Mouse (Mus musculus) hindbrain, postnatal 0 days (tissue): ENCODE results near the gene Mex3d. TPM values are rescaled to one million over a fixed set of nuclear protein-coding genes. Genes with fewer than 3 reads are reported as not detected.
A peak's percentile ranks its signal among the peaks of the same experiment; 100 is the strongest.
"Not testable (repeated sequence)": the region's sequence is repeated elsewhere in the genome, so short reads cannot be mapped to it uniquely, and the experiment has no call there.

Source experiments
- ATAC-seq: fragments of 200-750 bp; cut with Nextera tagmentation; 2 replicates; pipeline ENCODE4 v1.8.0; 2017; ENCODE audit warnings: mild to moderate bottlenecking, moderate TSS enrichment, moderate library complexity
- DNase-seq: peaks from one replicate; pipeline ENCODE4 v3.0.0-alpha.2; 2015; ENCODE audit warnings: low spot score
- H3K27ac ChIP-seq: fragments of 300-500 bp; sonication (generic); 2 replicates; pipeline ENCODE4 v1.5.1; 2014; ENCODE audit warnings: mild to moderate bottlenecking
- H3K27me3 ChIP-seq: fragments of 300-500 bp; sonication (generic); 2 replicates; pipeline ENCODE4 v1.6.1; 2014; ENCODE audit warnings: low read length, mixed read lengths; ENCODE audit not compliant: insufficient read depth
- H3K36me3 ChIP-seq: fragments of 300-500 bp; sonication (generic); 2 replicates; pipeline ENCODE4 v1.6.1; 2014; ENCODE audit warnings: low read length, mixed read lengths; ENCODE audit not compliant: insufficient read depth
- H3K4me1 ChIP-seq: fragments of 300-500 bp; sonication (generic); 2 replicates; pipeline ENCODE4 v1.6.1; 2014; ENCODE audit warnings: antibody characterized with exemption, low read length, mixed read lengths; ENCODE audit not compliant: insufficient read depth
- H3K4me2 ChIP-seq: fragments of 300-500 bp; sonication (generic); 2 replicates; pipeline ENCODE4 v1.6.1; 2014; ENCODE audit warnings: low read depth, mild to moderate bottlenecking, low read length, moderate library complexity, mixed read lengths
- H3K4me3 ChIP-seq: fragments of 300-500 bp; sonication (generic); 2 replicates; pipeline ENCODE4 v1.5.1; 2014; ENCODE audit warnings: low read length
- H3K9ac ChIP-seq: fragments of 300-500 bp; sonication (generic); replicated peaks from 2 replicates; pipeline ENCODE4 v1.6.1; 2014; ENCODE audit warnings: mild to moderate bottlenecking, low read length, moderate library complexity, mixed read lengths
- H3K9me3 ChIP-seq: fragments of 300-500 bp; sonication (generic); 2 replicates; pipeline ENCODE4 v1.6.1; 2016; ENCODE audit warnings: low read length, mixed read lengths
- CTCF ChIP-seq: IDR thresholded peaks from 2 replicates; pipeline ENCODE4 v1.5.1; 2016; ENCODE audit warnings: antibody characterized with exemption, control low read depth, low read depth
- WGBS: fragments of 180-500 bp; shearing (Covaris S2); extraction: QIAGEN DNeasy Blood & Tissue Kit; methylation state at CpG from one replicate; pipeline ENCODE4 v1.1.7; 2014; 5-methylcytosine and 5-hydroxymethylcytosine counted together
- polyA plus RNA-seq: library from polyadenylated mRNA; unstranded; fragments of >200 nt; fragmentation: Nextera tagmentation; extraction: Ambion mirVana; gene quantifications from 2 replicates; pipeline ENCODE4 v1.2.1, GENCODE M21; 2015
- total RNA-seq: library from RNA; depleted of rRNA; stranded (reverse); fragments of >200 nt; gene quantifications from 2 replicates; pipeline ENCODE4 v1.2.3, GENCODE M21; 2014

Mex3d gene
- total and polyA plus RNA-seq, 2 experiments from 2014 or later: 14.2 to 129 TPM

DNA sequence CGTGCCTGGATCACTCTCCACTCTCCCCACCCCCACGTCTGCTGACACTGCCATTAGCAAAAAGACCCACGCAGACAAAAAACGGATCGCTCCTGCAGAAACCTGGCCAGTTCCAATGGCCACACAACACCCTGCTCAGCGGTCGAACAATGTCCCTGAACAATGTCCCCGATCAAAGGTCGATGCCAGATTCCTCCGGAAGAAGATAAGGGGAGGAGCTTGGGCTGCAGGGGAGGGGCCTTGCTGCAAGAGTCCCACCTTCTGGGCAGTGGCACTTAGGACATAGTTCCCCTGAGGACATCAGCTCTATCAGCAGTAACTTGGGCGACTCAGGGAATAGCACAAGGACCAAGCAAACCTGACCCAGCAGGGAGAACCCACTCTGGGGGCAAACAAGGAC lies 35.6 kb downstream of the Mex3d start:
- Histone ChIP-seq H3K27me3 (peaks cover 64% of the 10 kb centered on the region), H3K4me1 (no peaks in the 10 kb centered on the region; the same call in 1 of the 2 replicates), H3K9ac (no peak overlapping the region), H3K4me3 (no peak overlapping the region), H3K4me2 (no peak overlapping the region), H3K27ac (no peak overlapping the region), H3K36me3 (no peaks in the 10 kb centered on the region), H3K9me3 (no peaks in the 10 kb centered on the region)
- WGBS: 25% methylated on average over 11 of the region's 11 CpGs
- DNase-seq (no peak), ATAC-seq (no peak)
- no peak for TF ChIP-seq CTCF

DNA sequence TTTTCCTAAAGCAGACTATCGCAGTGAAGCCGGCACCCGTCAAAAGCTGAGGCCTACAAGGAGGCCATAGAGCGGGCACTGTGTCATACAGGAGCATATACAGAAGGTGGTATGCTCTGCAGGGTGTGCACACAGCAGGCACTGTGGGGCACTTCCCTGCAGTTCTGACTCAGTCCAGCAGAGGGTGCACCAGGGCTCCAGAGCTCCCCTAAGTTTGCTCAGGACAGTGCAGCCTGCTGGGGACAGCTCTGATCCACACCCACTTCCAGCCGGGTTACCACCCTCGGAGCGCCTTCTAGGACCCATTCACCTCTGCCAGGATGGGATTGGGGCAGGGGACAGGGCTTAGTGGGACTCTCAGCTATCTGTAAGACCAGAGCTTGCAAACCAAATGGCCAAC lies 37.2 kb downstream of the Mex3d start:
- Histone ChIP-seq H3K27ac (no peak overlapping the region), H3K9ac (no peak overlapping the region)

DNA sequence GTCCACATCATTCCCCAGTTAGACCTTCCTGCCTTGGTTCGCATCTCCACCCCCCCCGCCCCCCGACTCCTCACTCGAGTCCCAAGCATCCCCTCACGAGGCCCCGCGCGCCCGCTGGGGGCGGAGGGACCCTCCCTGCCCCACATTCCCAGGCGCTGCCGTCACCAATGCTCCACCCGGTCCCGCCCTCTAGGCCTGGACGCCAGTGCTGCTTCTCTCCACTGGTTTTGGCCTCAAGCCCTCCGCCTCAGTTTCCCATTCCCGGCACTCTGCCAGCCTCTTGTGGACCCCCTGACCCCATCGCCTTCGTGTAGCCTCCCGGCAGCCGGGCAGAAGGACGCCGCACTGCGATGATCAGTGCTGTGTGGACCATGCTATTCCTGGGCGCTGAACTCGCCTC lies 38.5 kb downstream of the Mex3d start:
- WGBS: 18% methylated on average over 26 of the region's 26 CpGs
- Histone ChIP-seq H3K9me3 (no peaks in the 10 kb centered on the region), H3K27me3 (peaks cover 58% of the 10 kb centered on the region), H3K4me1 (no peaks in the 10 kb centered on the region), H3K9ac (no peak overlapping the region), H3K27ac (no peak overlapping the region), H3K4me2 (no peak overlapping the region), H3K36me3 (no peaks in the 10 kb centered on the region), H3K4me3 (no peak overlapping the region)
- DNase-seq (no peak), ATAC-seq (no peak)
- no peak for TF ChIP-seq CTCF

More for the DNA sequence above, 37.2 kb downstream of the Mex3d start:
- H3K4me2 ChIP-seq: no peak overlapping the region
- no peaks in the 10 kb centered on the region for H3K4me1 ChIP-seq
- H3K36me3 ChIP-seq: no peaks in the 10 kb centered on the region
- 3% methylated on average over 7 of the region's 7 CpGs for WGBS
- H3K9me3 ChIP-seq: no peaks in the 10 kb centered on the region
- TF ChIP-seq CTCF: peak; percentile 97
- DNase-seq (peak; percentile 77), ATAC-seq (peak; percentile 69)
- no peak overlapping the region for H3K4me3 ChIP-seq
- peaks cover 54% of the 10 kb centered on the region for H3K27me3 ChIP-seq

DNA sequence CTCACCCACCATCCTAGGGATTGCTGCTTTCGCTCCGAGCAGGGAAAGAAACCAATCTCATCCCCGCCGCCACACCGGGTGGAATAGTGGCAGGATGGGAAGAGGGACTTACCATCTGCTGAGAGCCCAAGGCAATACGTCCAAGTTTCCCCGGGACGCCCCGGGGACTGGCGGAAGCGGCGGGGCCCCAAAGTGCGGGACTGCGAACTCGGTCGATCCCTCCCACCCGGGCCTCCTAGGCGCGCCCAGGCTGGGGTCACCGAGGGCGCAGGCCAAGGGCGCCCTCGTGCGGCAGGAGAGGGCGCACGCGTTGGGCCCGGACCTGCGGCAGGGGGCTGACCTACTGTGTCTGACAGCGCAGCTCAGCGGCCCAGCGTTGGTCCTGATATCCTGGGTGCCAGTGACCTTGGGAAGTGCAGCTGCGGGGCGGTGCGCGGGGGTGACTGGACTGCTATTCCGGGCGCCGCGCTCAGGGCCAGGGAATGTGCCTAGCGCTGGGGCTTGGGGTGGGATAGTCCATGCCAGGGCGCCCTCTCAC lies 39.1 kb downstream of the Mex3d start, which contains the start of gene Adamtsl5:
Gene Adamtsl5 (minus strand): TSS at position 169 of the 538 bp plus-strand sequence.
- H3K9ac ChIP-seq: no peak within 1 kb of the TSS
- H3K4me1 ChIP-seq: no peaks in the 10 kb centered on the region; the same call in 1 of the 2 replicates
- H3K27ac ChIP-seq: no peak within 1 kb of the TSS
- H3K4me3 ChIP-seq: peak within 1 kb of the TSS; percentile 20
- ATAC-seq (0 out of 2 replicates have a peak, but pooled peaks have one; percentile 39), DNase-seq (peak; percentile 51)
- H3K27me3 ChIP-seq: peaks cover 64% of the 10 kb centered on the region
- TF ChIP-seq CTCF: peak; percentile 45
- WGBS: 1% methylated on average over 42 of the region's 42 CpGs
- H3K4me2 ChIP-seq: peak within 1 kb of the TSS; percentile 38
- no peaks in the 10 kb centered on the region for H3K9me3 ChIP-seq
- no peaks in the 10 kb centered on the region for H3K36me3 ChIP-seq

DNA sequence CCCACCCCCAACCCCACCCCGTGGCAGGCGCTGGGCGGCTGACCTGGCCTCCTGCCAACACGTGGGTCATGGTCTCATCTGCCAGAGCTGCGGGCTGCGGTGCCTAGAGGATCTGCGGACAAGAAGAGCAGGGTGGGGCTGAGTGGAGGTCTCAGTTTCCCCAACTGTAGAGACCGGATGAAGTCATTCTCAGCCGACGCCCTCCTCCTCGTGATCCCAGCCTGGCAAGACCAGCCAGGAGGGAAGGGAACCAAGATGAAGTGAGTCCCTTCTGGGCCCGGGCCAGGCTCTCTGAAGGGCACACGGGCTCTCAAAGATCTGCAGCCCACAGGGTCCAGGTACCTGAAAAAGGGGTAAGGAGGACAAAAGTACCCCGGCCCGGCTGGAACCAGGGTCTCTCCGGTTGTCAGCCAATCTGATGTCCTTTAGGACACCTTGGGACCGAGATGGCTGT lies 39.9 kb downstream of the Mex3d start:
- ATAC-seq: no peak
- no peak overlapping the region for H3K9ac ChIP-seq
- 11% methylated on average over 17 of the region's 17 CpGs for WGBS
- no peak overlapping the region for H3K27ac ChIP-seq
- no peak for TF ChIP-seq CTCF
- peak overlapping the region; percentile 20; the same call in 1 of the 2 replicates for H3K4me3 ChIP-seq
- H3K4me2 ChIP-seq: no peak overlapping the region; the same call in 1 of the 2 replicates
- no peaks in the 10 kb centered on the region for H3K36me3 ChIP-seq
- no peak for DNase-seq
- H3K4me1 ChIP-seq: peaks cover 3% of the 10 kb centered on the region; the same call in 1 of the 2 replicates
- H3K27me3 ChIP-seq: peaks cover 71% of the 10 kb centered on the region
- H3K9me3 ChIP-seq: no peaks in the 10 kb centered on the region

DNA sequence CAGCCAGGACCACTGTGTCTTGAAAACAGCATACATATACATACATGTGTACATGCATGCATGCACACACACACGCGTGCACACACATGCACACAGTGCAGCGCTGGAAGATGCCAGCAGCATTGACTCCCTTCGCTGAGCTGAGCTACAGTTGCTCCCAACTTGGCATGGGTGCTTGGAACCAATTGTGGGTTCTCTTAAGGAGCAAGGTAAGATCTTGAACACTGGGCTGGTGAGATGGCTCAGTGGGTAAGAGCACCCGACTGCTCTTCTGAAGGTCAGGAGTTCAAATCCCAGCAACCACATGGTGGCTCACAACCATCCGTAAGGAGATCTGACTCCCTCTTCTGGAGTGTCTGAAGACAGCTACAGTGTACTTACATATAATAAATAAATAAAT lies 41.5 kb downstream of the Mex3d start:
- not testable (repeated sequence) for H3K9ac ChIP-seq, H3K9me3 ChIP-seq, H3K27ac ChIP-seq, H3K36me3 ChIP-seq, ATAC-seq, H3K4me3 ChIP-seq, DNase-seq, H3K4me1 ChIP-seq, H3K4me2 ChIP-seq
- peaks cover 85% of the 10 kb centered on the region for H3K27me3 ChIP-seq
- WGBS: 66% methylated on average over 5 of the region's 6 CpGs

DNA sequence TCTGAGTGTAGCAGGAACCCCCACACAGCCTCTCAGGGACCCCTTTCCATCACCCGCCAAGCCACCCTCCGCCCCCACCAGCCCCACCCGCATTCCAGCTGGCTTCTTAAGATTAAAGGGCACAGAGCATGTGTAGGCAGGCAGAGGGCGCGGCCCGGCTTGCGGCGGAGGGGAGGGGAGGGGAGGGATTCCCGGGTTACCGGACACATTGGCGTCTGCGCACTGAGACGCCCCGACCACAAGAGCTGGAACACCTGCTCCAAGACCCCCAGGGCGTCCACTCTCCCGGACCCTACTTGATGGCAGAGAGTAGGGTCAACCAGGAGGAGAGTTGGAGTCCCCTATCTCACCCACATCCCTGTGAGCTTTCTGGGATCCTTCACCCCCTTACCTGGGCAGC lies 42.3 kb downstream of the Mex3d start:
- Histone ChIP-seq H3K4me1 (peaks cover 7% of the 10 kb centered on the region; the same call in 1 of the 2 replicates), H3K9ac (no peak overlapping the region), H3K27me3 (peaks cover 86% of the 10 kb centered on the region), H3K9me3 (no peaks in the 10 kb centered on the region), H3K4me2 (no peak overlapping the region), H3K27ac (no peak overlapping the region), H3K36me3 (no peaks in the 10 kb centered on the region), H3K4me3 (no peak overlapping the region)
- ATAC-seq: no peak
- 5% methylated on average over 14 of the region's 16 CpGs for WGBS
- TF ChIP-seq CTCF: no peak
- DNase-seq: no peak
